Mouse (Mus musculus) liver, adult 2 months (tissue): Measurements from ENCODE around the gene Paqr5. TPM values are rescaled to one million over a fixed set of nuclear protein-coding genes. Genes with fewer than 3 reads are reported as not detected.
A peak's percentile ranks its signal among the peaks of the same experiment; 100 is the strongest.

Source experiments
- DNase-seq: peaks from one replicate; pipeline ENCODE4 v3.0.0-alpha.2; 2011; ENCODE audit warnings: low read depth, low spot score; ENCODE audit errors: extremely low read depth
- H3K27ac ChIP-seq: fragments of 200-500 bp; replicated peaks from 2 replicates; pipeline ENCODE4 v1.5.1; 2012; ENCODE audit warnings: low read depth, mild to moderate bottlenecking, control low read depth, inconsistent platforms, low read length; ENCODE audit not compliant: insufficient read depth
- H3K27me3 ChIP-seq: fragments of 200-500 bp; 2 replicates; pipeline ENCODE4 v1.6.1; 2012; ENCODE audit warnings: mild to moderate bottlenecking, moderate library complexity, low read length, inconsistent platforms; ENCODE audit not compliant: control insufficient read depth, insufficient read depth
- H3K36me3 ChIP-seq: fragments of 200-500 bp; 2 replicates; pipeline ENCODE4 v1.6.1; 2012; ENCODE audit warnings: low read length, inconsistent platforms; ENCODE audit not compliant: control insufficient read depth, insufficient read depth
- H3K4me1 ChIP-seq: fragments of 200-500 bp; 2 replicates; pipeline ENCODE4 v1.6.1; 2011; ENCODE audit warnings: low read length; ENCODE audit not compliant: control insufficient read depth, insufficient read depth
- H3K4me3 ChIP-seq: fragments of 200-500 bp; 2 replicates; pipeline ENCODE4 v1.5.1; 2011; ENCODE audit warnings: low read depth, mild to moderate bottlenecking, control low read depth, low read length, moderate library complexity; ENCODE audit not compliant: insufficient read depth
- H3K79me2 ChIP-seq: fragments of 200-500 bp; 2 replicates; pipeline ENCODE4 v1.6.1; 2012; ENCODE audit warnings: inconsistent platforms, mild to moderate bottlenecking, low read length, moderate library complexity; ENCODE audit not compliant: control insufficient read depth, insufficient read depth
- H3K9ac ChIP-seq: fragments of 200-500 bp; 2 replicates; pipeline ENCODE4 v1.6.1; 2012; ENCODE audit warnings: low read depth, mild to moderate bottlenecking, control low read depth, inconsistent platforms, low read length
- CTCF ChIP-seq: fragments of 200-500 bp; IDR thresholded peaks from 2 replicates; pipeline ENCODE4 v1.5.1; 2011; ENCODE audit warnings: low read depth, low read length, control low read depth
- POLR2A ChIP-seq: fragments of 200-500 bp; IDR thresholded peaks from 2 replicates; pipeline ENCODE4 v1.6.1; 2011; ENCODE audit warnings: low read length, control low read depth; ENCODE audit not compliant: insufficient read depth; ENCODE audit errors: extremely low read depth
- WGBS: fragments of 180-500 bp; shearing (Covaris S2); methylation state at CpG from one replicate; pipeline ENCODE4 v1.1.7; 2018; 5-methylcytosine and 5-hydroxymethylcytosine counted together
- polyA plus RNA-seq: library from polyadenylated mRNA; depleted of rRNA; stranded (reverse); fragments of >200 nt; gene quantifications from 2 replicates; pipeline ENCODE4 v1.2.3, GENCODE M21; 2012
- total RNA-seq: library from RNA; depleted of rRNA; stranded (reverse); fragments of >200 nt; gene quantifications from 2 replicates; pipeline ENCODE4 v1.2.3, GENCODE M21; 2014

Gene Paqr5
- total and polyA plus RNA-seq, 2 experiments: 0.13 TPM; not detected in 1

DNA sequence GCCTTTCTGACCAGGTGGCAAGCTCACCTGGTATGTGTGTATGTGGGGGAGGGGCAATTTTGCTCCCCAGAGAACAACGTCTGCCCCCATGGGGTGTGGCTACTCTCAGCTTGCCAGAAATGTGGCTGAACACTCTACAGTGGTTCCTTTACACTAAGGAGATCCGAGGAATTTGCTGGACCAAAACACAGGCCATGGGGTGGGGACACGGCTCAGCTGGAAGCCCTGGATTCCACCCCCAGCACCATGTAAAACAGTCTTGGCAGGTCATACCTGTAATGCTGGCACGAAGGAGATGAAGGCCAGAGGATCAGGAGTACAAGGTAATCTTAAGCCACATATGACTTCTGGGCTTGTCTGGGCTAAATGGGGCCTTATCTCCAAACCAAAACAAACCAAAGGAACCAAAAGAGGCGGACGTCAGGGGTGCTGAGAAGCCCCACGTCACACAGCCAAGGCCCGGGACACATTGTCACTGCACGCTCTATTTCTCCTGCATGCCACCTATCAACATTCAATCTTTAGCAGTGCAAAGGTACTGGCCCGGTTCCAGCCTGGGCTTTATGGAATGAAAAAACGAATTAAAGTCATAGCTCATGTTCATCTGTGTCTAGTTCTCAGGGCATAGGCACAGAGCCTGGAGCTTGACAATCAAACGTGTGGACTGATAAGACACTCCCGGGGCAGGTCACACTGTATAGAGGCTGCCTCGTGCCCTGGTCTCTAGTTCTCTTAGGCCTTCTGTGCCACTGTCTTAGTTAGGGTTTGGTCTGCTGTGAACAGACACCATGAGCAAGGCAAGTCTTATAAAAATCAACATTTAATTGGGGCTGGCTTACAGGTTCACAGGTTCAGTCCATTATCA is 8.2 kb downstream of the Paqr5 start:
- Histone ChIP-seq H3K27ac (no peak overlapping the region), H3K4me1 (no peaks in the 10 kb centered on the region), H3K27me3 (no peaks in the 10 kb centered on the region), H3K9ac (no peak overlapping the region), H3K79me2 (no peaks in the 10 kb centered on the region), H3K36me3 (no peaks in the 10 kb centered on the region), H3K4me3 (no peak overlapping the region)
- TF ChIP-seq POLR2A: no peak
- TF ChIP-seq CTCF: no peak
- DNase-seq: no peak
- 74% methylated on average over 14 of the region's 14 CpGs for WGBS

DNA sequence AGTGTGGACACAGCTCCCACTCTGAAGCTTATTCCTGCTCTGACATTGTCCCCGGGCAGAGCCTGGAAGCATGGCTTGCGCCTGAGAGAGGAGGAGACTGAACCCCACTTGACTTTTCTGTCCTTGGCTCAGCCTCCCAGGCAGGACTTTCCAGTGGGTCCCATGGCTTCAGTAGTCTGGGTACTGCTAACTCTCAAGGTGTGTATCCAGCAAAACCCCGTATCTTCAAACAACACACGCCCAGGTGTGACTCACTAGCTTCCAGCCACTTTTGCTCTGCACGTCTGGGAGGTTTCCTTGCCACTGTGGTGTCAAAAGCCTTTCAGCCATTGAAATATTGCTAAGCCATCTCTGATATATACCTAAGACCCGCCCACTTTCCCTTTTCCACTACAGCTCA is 9.3 kb downstream of the Paqr5 start:
- DNase-seq: no peak
- WGBS: 88% methylated on average over 6 of the region's 6 CpGs
- Histone ChIP-seq H3K79me2 (no peaks in the 10 kb centered on the region), H3K27ac (no peak overlapping the region), H3K4me1 (no peaks in the 10 kb centered on the region), H3K9ac (no peak overlapping the region), H3K36me3 (no peaks in the 10 kb centered on the region), H3K4me3 (no peak overlapping the region), H3K27me3 (no peaks in the 10 kb centered on the region)
- TF ChIP-seq CTCF: no peak
- no peak for TF ChIP-seq POLR2A

DNA sequence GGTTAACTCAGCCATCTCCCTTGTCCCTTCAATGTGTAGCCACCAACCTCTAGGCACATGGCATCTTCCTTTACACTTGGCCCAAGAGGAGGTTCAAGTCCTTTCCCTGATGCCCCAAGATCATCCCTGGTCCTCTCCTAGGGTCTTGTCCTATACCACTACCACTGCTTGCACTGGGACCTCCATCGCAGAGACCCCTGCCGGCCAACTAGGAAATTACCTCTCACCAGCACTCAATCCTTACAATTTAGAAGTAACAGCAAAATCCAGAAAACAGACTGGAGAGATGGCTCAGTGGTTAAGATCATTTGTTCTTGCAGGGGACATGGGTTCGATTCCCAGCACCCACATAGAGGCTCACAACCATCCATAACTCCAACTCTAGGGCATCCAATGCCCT is 11.2 kb downstream of the Paqr5 start:
- no peak overlapping the region for H3K4me3 ChIP-seq
- no peak overlapping the region for H3K27ac ChIP-seq
- WGBS: 43% methylated on average over 3 of the region's 3 CpGs
- no peaks in the 10 kb centered on the region for H3K36me3 ChIP-seq
- DNase-seq: no peak
- TF ChIP-seq CTCF (peak; percentile 39; the same call in 1 of the 2 replicates), POLR2A (no peak)
- no peaks in the 10 kb centered on the region for H3K79me2 ChIP-seq
- no peaks in the 10 kb centered on the region for H3K4me1 ChIP-seq
- no peak overlapping the region for H3K9ac ChIP-seq
- H3K27me3 ChIP-seq: no peaks in the 10 kb centered on the region

DNA sequence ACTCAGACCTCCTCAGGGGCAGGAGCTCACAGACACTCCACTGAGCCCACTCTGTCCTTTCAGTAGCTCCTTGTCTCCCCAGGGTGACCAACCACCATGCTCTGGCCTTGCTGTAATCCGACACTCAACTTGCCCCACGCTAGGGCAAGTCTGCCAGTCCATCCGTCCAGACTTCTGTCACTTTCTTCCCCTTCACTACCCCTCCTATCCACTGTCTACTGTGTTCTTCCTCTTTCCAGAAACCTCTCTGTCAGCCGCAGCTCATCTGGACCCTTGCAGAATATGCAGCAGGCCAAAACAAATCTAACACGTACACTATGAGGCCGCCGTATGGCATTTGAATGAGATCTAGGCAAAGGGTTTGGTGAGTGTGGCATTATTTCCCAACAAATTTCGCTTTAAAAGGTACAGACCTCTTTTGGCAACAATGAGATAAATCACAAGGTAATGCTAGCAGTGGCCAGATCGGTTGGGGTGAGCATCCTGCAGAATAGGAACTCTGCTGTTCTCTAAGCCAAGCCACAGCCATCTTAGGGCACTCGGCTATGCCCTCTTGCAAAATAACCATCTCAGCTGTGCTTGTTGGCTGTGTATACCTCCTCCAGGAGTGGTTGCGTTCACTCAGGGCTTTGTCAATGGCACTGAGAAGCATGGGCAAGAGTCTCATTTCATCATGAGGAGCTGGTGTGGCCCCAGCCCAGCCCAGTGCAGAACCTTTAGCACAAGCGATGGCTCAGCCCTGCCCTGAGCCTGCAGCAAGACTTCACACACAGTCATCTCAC is 13.1 kb downstream of the Paqr5 start:
- no peak overlapping the region for H3K27ac ChIP-seq
- 79% methylated on average over 12 of the region's 12 CpGs for whole genome bisulfite sequencing
- no peaks in the 10 kb centered on the region for H3K27me3 ChIP-seq
- TF ChIP-seq POLR2A (no peak), CTCF (no peak)
- DNase-seq: no peak
- no peaks in the 10 kb centered on the region for H3K36me3 ChIP-seq
- no peaks in the 10 kb centered on the region for H3K79me2 ChIP-seq
- H3K4me3 ChIP-seq: no peak overlapping the region
- no peaks in the 10 kb centered on the region for H3K4me1 ChIP-seq
- no peak overlapping the region for H3K9ac ChIP-seq

DNA sequence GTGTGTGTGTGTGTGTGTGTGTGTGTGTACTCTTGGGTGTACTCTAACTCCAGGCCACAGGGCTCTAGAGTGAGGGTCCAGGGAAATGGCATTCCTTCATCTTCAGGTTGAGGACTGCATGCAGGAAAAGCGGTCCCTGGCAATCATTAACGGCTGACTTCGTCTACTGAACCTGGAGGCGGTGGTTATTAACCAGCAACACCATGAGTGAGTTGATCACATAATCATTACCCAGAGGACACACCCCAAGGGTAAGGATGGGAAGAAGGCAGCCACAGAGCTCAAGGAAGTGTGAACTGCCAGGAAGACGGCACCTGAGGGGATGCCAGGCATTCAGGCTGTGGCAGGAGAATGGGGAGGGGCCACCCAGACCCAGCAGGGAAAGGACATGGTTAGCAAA is 18.3 kb downstream of the Paqr5 start:
- no peak overlapping the region for H3K27ac ChIP-seq
- H3K9ac ChIP-seq: no peak overlapping the region
- H3K4me1 ChIP-seq: no peaks in the 10 kb centered on the region
- H3K36me3 ChIP-seq: no peaks in the 10 kb centered on the region
- H3K4me3 ChIP-seq: no peak overlapping the region
- TF ChIP-seq POLR2A (no peak), CTCF (no peak)
- H3K27me3 ChIP-seq: 0 out of 2 replicates have a peak, but pooled peaks cover 2% of the 10 kb centered on the region
- WGBS: 28% methylated on average over 5 of the region's 5 CpGs
- H3K79me2 ChIP-seq: no peaks in the 10 kb centered on the region
- no peak for DNase-seq
